Mouse (Mus musculus): ENCODE data around the gene Vps16.

DNA sequence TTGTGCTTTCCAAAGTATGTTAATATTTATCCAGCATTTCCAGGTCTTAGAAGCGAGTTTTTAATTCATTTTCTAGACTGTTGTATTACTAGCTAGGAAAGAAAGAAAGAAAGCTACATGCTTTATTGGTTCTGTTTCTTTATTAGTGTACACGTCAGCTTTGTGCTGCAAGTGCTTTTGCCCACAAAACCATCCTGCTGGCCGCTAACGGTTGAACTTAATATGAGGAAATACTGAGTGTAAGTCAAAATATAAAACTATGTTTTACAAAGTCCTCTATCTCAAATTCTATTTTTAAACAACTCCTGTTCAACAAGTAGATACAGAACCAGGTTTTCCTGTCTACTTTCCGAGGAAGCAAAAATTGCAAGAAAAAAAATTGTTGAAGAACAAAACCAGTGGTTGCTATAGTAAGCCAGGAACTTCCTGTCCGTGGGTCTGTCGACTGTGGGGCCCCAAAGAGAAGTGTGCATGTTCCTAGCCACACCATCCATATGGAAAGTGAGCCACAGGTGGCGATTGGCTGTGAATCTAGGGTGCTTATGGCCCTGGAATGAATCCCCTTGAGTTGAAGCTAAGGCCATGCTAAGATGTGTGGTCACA is 48.9 kb downstream of the Vps16 start:
- TF ChIP-seq CTCF (IDR thresholded peaks at IDR 0.05; ENCODE audit: low read depth, low read length), result no peak
- no peak for TF ChIP-seq POLR2A (IDR thresholded peaks at IDR 0.05; ENCODE audit: borderline replicate concordance, low read depth, low read length)
